In the genomic region with DNA sequence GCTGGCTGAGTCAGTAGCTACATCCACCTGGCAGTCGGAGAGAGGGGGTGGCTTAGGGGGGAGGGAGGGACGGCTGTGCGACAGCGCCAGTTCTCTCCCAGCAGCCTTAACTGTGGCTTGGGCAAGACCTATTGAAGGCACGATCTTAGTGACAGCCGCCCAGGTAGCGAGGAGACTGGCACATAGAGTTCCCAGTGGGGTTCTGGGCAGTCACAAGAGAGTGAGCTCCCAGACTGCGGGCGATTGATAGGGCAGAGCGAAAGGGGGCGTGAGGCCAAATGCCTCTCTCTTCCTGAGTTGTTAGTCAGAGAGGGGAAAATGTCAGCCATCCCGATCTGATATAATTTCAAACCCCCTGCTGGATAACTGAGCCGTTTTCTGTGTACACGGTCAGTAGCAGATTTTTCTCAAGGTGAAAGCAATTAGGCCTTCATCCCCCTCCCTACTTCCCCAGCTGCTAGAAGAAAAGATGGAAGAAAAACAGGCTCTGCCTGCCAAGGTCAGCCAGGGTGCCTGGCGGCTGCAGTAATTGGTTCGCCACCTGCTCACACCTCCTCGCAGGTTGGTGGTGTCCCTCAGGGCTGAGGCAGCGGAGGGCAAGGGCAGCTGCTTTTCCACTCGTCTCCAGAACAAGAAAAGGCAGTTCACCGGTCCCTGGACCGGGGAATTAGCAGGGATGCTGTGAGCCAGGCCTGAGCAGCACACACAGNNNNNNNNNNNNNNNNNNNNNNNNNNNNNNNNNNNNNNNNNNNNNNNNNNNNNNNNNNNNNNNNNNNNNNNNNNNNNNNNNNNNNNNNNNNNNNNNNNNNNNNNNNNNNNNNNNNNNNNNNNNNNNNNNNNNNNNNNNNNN, we compare ENCODE assay signal across 8 mouse cellular contexts. TPM values are rescaled to one million over a fixed set of nuclear protein-coding genes. Genes with fewer than 3 reads are reported as not detected.
DNase-seq lines count a peak whose midpoint lies in the region; ATAC-seq and TF ChIP-seq lines count a peak whose summit lies in the region.

No protein-coding gene starts in this region.

- peaks cover 34% of the 10 kb centered on the region for H3K4me1 ChIP-seq in forebrain, embryonic 13.5 days

- H3K4me3 ChIP-seq in gastrocnemius, adult 2 months = peak overlapping the region; percentile 64
- H3K4me3 ChIP-seq in forebrain, embryonic 13.5 days = no peak overlapping the region; the same call in 1 of the 2 replicates

- H3K27me3 ChIP-seq in forebrain, embryonic 13.5 days = peaks cover 3% of the 10 kb centered on the region; the same call in 1 of the 2 replicates

- H3K4me2 ChIP-seq in forebrain, embryonic 13.5 days = peak overlapping the region; percentile 52

- peak overlapping the region; percentile 68 for H3K27ac ChIP-seq in gastrocnemius, adult 2 months
- H3K27ac ChIP-seq in forebrain, embryonic 13.5 days = peak overlapping the region; percentile 57

- H3K9ac ChIP-seq in forebrain, embryonic 13.5 days = peak overlapping the region; percentile 48

- no peaks in the 10 kb centered on the region for H3K36me3 ChIP-seq in forebrain, embryonic 13.5 days (ENCODE audit: poor library complexity, severe bottlenecking)

- 2% methylated on average over 21 of the region's 21 CpGs for WGBS in forebrain, embryonic 13.5 days

- ATAC-seq in forebrain, embryonic 13.5 days = peak; percentile 59
- peak; percentile 69 for ATAC-seq in megakaryocyte progenitor cell, adult 5-6 weeks (replicated peaks; ENCODE audit: poor library complexity)

- TF ChIP-seq CTCF in gastrocnemius, adult 2 months (IDR thresholded peaks at IDR 0.05) = no peak

- intact Hi-C loops in gastrocnemius, adult 2 months (cut with DNase I) = no loop called here

- no peaks in the 10 kb centered on the region for H3K9me3 ChIP-seq in forebrain, embryonic 13.5 days (replicated peaks)

- peak; percentile 63 for DNase-seq in gastrocnemius, adult 2 months
- DNase-seq in gastrocnemius, adult 8-10 months (ENCODE audit: low spot score in 2 of 2) = no peak
- peak; percentile 32 for DNase-seq in cerebellum, adult 11 months
- peak; percentile 59 for DNase-seq in kidney, adult 11 months
- peak; percentile 53 for DNase-seq in telencephalon, adult 2 months (ENCODE audit: low read depth, low spot score)
- no peak for DNase-seq in urinary bladder, postnatal 36 days (ENCODE audit: low spot score in 2 of 2)

RNA-seq across cellular contexts. Expression of gene Khdrbs1, which starts 29.8 kb away (rescaled TPM):
- 10 to 100 TPM; 24.3 to 27.0 TPM for total RNA-seq in gastrocnemius, adult 2 months (2021)
- 10 to 100 TPM; 20.2 to 24.6 (median 23.2) TPM for total RNA-seq in gastrocnemius, adult 8-10 months (2022)
- polyA plus RNA-seq in forebrain, embryonic 13.5 days (2015; fragmentation: Nextera tagmentation; extraction: Ambion mirVana) = 190 TPM in 2 replicates
- 104 and 118 TPM in 2 replicates for total RNA-seq in megakaryocyte progenitor cell, adult 5-6 weeks (2015)
- total RNA-seq in megakaryocyte progenitor cell, adult 5-6 weeks (2017) = 87.7 and 97.3 TPM in 2 replicates

RNA-seq across cellular contexts. Expression of gene Ptp4a2, which starts 39.1 kb away (rescaled TPM):
- total RNA-seq in gastrocnemius, adult 2 months (2021) = 100 to 1,000 TPM; 569 to 658 TPM
- total RNA-seq in gastrocnemius, adult 8-10 months (2022) = 100 to 1,000 TPM; 663 to 813 (median 803) TPM
- polyA plus RNA-seq in forebrain, embryonic 13.5 days (2015; fragmentation: Nextera tagmentation; extraction: Ambion mirVana) = 358 and 389 TPM in 2 replicates
- total RNA-seq in megakaryocyte progenitor cell, adult 5-6 weeks (2015) = 310 and 335 TPM in 2 replicates
- total RNA-seq in megakaryocyte progenitor cell, adult 5-6 weeks (2017) = 303 and 393 TPM in 2 replicates

Comparison
In these comparisons a context has a peak if more than half of its experiments do, and no peak if none do; other contexts are left out.
1. DNase-seq: peak in gastrocnemius, adult 2 months (single experiment), cerebellum, adult 11 months (single experiment), kidney, adult 11 months (single experiment) and telencephalon, adult 2 months (single experiment); none in gastrocnemius, adult 8-10 months (0 of 2) and urinary bladder, postnatal 36 days (0 of 2).